Mouse (Mus musculus): Measurements from ENCODE around the gene Hist4h4.
"Not testable (repeated sequence)": the region's sequence is repeated elsewhere in the genome, so short reads cannot be mapped to it uniquely, and the experiment has no call there.

Hist4h4 gene

GRCm38 (mm10) chr6:136815381-136815780 lies 11.2 kb upstream of the Hist4h4 start:
- DNase-seq (ENCODE audit: low read depth, low spot score) = no peak

GRCm38 (mm10) chr6:136813117-136813516 lies 8.9 kb upstream of the Hist4h4 start:
- DNase-seq (ENCODE audit: low read depth, low spot score) = peak; percentile 79

GRCm38 (mm10) chr6:136811196-136811595 lies 7.0 kb upstream of the Hist4h4 start:
- DNase-seq (ENCODE audit: low read depth, low spot score) = no peak

GRCm38 (mm10) chr6:136809673-136810072 lies 5.5 kb upstream of the Hist4h4 start:
- DNase-seq (ENCODE audit: low read depth, low spot score) = no peak

- peak; percentile 70 for DNase-seq (ENCODE audit: low read depth, low spot score)
These were observed 4.9 kb upstream of the Hist4h4 start for GRCm38 (mm10) chr6:136809077-136809476.

GRCm38 (mm10) chr6:136808631-136809046 lies 4.4 kb upstream of the Hist4h4 start:
- peak; percentile 62 for DNase-seq (ENCODE audit: low read depth, low spot score)

- peak; percentile 99 for DNase-seq (ENCODE audit: low read depth, low spot score)
These were observed 3.8 kb upstream of the Hist4h4 start, which contains the start of gene H2afj for GRCm38 (mm10) chr6:136808014-136808417. Gene H2afj (plus strand): TSS chr6:136808244.

GRCm38 (mm10) chr6:136807395-136808013 lies 3.3 kb upstream of the Hist4h4 start:
- DNase-seq (ENCODE audit: low read depth, low spot score) = no peak

GRCm38 (mm10) chr6:136806819-136807218 lies 2.6 kb upstream of the Hist4h4 start:
- DNase-seq (ENCODE audit: low read depth, low spot score) = no peak

GRCm38 (mm10) chr6:136805409-136805775 lies 1.2 kb upstream of the Hist4h4 start:
- no peak for DNase-seq (ENCODE audit: low read depth, low spot score)

GRCm38 (mm10) chr6:136804705-136805408 lies 642 bp upstream of the Hist4h4 start:
- DNase-seq (ENCODE audit: low read depth, low spot score) = no peak

- DNase-seq (ENCODE audit: low read depth, low spot score) = no peak
These were observed 999 bp downstream of the Hist4h4 start for GRCm38 (mm10) chr6:136803093-136803738.

- no peak for DNase-seq (ENCODE audit: low read depth, low spot score)
These were observed 2.9 kb downstream of the Hist4h4 start for GRCm38 (mm10) chr6:136801274-136801673.

GRCm38 (mm10) chr6:136800710-136801109 lies 3.5 kb downstream of the Hist4h4 start:
- DNase-seq (ENCODE audit: low read depth, low spot score) = no peak

GRCm38 (mm10) chr6:136797874-136798693 lies 6.1 kb downstream of the Hist4h4 start:
- DNase-seq (ENCODE audit: low read depth, low spot score) = not testable (repeated sequence)

GRCm38 (mm10) chr6:136795850-136796249 lies 8.4 kb downstream of the Hist4h4 start:
- DNase-seq (ENCODE audit: low read depth, low spot score) = no peak

- no peak for DNase-seq (ENCODE audit: low read depth, low spot score)
These were observed 9.1 kb downstream of the Hist4h4 start for GRCm38 (mm10) chr6:136795110-136795509.

- no peak for DNase-seq (ENCODE audit: low read depth, low spot score)
These were observed 10.2 kb downstream of the Hist4h4 start for GRCm38 (mm10) chr6:136793831-136794525.

- no peak for DNase-seq (ENCODE audit: low read depth, low spot score)
These were observed 11.1 kb downstream of the Hist4h4 start for GRCm38 (mm10) chr6:136792884-136793758.

- peak; percentile 65 for DNase-seq (ENCODE audit: low read depth, low spot score)
These were observed 14.7 kb downstream of the Hist4h4 start for GRCm38 (mm10) chr6:136789391-136789971.
